Mouse (Mus musculus): ENCODE results near the gene Plce1. TPM values are rescaled to one million over a fixed set of nuclear protein-coding genes. Genes with fewer than 3 reads are reported as not detected.

The Plce1 gene
- polyA plus RNA-seq, 2 experiments = 0.21 to 0.50 TPM

DNA sequence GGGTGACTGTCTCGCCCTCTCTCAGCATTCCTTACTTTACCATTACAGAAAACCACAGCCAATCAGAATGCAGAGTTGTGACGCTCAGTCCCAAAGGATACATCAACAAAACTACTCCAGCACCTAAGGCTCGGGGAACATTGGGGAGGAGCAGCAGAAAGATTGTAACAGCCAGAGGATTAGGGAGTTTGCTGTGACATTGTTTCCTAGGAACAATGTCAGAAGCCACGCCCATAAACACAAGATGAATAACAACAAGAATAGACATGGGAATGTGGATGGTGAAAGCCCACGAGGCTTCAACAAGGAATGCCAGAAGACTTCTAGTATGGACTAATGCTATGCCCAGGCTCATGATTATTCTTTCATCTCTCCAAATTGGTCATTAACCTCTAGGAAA is 277.1 kb downstream of the Plce1 start:
- H3K4me2 ChIP-seq (ENCODE audit: low read depth) = no peak overlapping the region
- no peaks in the 10 kb centered on the region for H3K9me3 ChIP-seq (ENCODE audit: control insufficient read depth, low read length)
- no peaks in the 10 kb centered on the region for H3K4me1 ChIP-seq (replicated peaks; ENCODE audit: control insufficient read depth in 2 of 2, insufficient read depth in 2 of 2, low read length in 1 of 2)
- no peak overlapping the region for H3K27ac ChIP-seq
- no peaks in the 10 kb centered on the region for H3K27me3 ChIP-seq (ENCODE audit: control insufficient read depth, insufficient read depth, low read length)
- WGBS (ENCODE audit: insufficient replicate concordance) = 51% methylated on average over 5 of the region's 5 CpGs
- H3K9ac ChIP-seq (replicated peaks) = no peak overlapping the region
- DNase-seq (ENCODE audit: low read depth in 3 of 3, low spot score in 3 of 3) (no peak), ATAC-seq (ENCODE audit: insufficient read depth) (no peak)
- TF ChIP-seq CTCF (IDR thresholded peaks at IDR 0.05; ENCODE audit: low read depth) = no peak
- TF ChIP-seq EP300 (IDR thresholded peaks at IDR 0.05; ENCODE audit: low read depth) = no peak
- H3K4me3 ChIP-seq (ENCODE audit: insufficient read depth in 1 of 2, low read depth in 2 of 2, low read length in 2 of 2) = no peak overlapping the region
- no peaks in the 10 kb centered on the region for H3K36me3 ChIP-seq (replicated peaks; ENCODE audit: control insufficient read depth, insufficient read depth, low read depth)

DNA sequence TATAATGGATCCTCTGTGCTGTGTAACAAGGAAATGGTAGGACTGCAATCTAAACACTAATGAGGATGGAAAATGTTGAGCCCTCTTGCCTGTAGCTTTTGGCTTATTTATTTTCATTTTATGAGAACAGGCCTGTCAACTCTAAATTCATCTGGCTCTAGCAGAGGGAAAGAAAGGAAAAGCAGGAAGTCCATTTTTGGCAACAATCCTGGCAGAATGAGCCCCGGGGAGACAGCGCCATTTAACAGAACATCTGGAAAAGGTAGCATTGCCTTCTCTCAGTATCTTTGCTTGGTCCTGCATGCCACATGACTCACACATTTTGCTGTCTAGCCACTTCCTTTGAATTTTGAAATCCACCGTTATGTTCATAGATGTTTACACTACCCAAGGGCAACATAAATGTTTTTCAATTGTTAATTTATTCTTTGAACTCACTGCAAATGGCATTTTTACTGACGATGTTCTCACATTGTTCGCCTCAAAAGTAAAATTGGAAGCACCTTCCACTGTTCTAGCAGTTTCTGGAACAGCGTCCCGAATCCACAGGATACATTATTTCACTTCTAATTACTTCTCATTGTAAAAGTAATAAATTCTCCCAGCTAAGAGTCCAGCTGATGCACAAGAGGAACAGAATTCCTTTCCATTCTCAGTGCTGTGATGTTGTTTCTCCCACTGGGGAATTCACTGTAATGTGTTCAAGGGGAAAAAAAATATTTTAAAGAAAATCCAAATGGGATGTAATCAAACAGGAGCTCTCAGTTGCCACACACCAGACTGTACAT is 278.0 kb downstream of the Plce1 start:
- Histone ChIP-seq H3K9me3 (ENCODE audit: control insufficient read depth, low read length) (no peaks in the 10 kb centered on the region), H3K36me3 (replicated peaks; ENCODE audit: control insufficient read depth, insufficient read depth, low read depth) (no peaks in the 10 kb centered on the region), H3K27ac (no peak overlapping the region), H3K9ac (replicated peaks) (no peak overlapping the region), H3K27me3 (ENCODE audit: control insufficient read depth, insufficient read depth, low read length) (no peaks in the 10 kb centered on the region), H3K4me2 (ENCODE audit: low read depth) (no peak overlapping the region), H3K4me3 (ENCODE audit: insufficient read depth in 1 of 2, low read depth in 2 of 2, low read length in 2 of 2) (no peak overlapping the region), H3K4me1 (replicated peaks; ENCODE audit: control insufficient read depth in 2 of 2, insufficient read depth in 2 of 2, low read length in 1 of 2) (no peaks in the 10 kb centered on the region)
- WGBS (ENCODE audit: insufficient replicate concordance) = 50% methylated on average over 7 of the region's 7 CpGs
- DNase-seq (ENCODE audit: low read depth in 3 of 3, low spot score in 3 of 3) = no peak
- TF ChIP-seq EP300 (IDR thresholded peaks at IDR 0.05; ENCODE audit: low read depth) (no peak), CTCF (IDR thresholded peaks at IDR 0.05; ENCODE audit: low read depth) (no peak)
- ATAC-seq (ENCODE audit: insufficient read depth) = no peak

DNA sequence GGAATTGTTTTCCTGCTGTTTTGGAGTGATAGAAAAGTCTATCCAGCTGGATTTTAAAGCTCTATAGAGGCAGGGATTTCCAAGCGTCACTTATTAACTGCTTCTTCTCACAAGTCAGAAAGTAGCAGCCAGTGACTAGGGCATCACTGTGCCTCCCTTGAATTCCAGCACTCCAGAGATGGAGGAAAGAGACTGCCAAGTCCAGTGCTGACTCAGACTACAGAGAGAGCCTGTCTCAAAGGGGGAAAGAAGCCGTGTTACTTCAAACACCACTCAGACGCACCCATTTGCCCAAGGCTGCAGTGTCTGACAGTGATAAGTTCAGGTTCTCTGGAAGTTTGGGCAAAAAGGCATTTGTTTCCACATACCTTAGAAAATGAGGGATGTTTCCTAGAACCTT is 279.5 kb downstream of the Plce1 start:
- Histone ChIP-seq H3K9ac (replicated peaks) (no peak overlapping the region), H3K4me2 (ENCODE audit: low read depth) (no peak overlapping the region), H3K36me3 (replicated peaks; ENCODE audit: control insufficient read depth, insufficient read depth, low read depth) (no peaks in the 10 kb centered on the region), H3K27me3 (ENCODE audit: control insufficient read depth, insufficient read depth, low read length) (no peaks in the 10 kb centered on the region), H3K9me3 (ENCODE audit: control insufficient read depth, low read length) (no peaks in the 10 kb centered on the region), H3K4me1 (replicated peaks; ENCODE audit: control insufficient read depth in 2 of 2, insufficient read depth in 2 of 2, low read length in 1 of 2) (no peaks in the 10 kb centered on the region), H3K4me3 (ENCODE audit: insufficient read depth in 1 of 2, low read depth in 2 of 2, low read length in 2 of 2) (no peak overlapping the region), H3K27ac (no peak overlapping the region)
- DNase-seq (ENCODE audit: low read depth in 3 of 3, low spot score in 3 of 3) = no peak
- WGBS (ENCODE audit: insufficient replicate concordance) = 67% methylated on average over 3 of the region's 3 CpGs
- ATAC-seq (ENCODE audit: insufficient read depth) = no peak
- TF ChIP-seq CTCF (IDR thresholded peaks at IDR 0.05; ENCODE audit: low read depth) (no peak), EP300 (IDR thresholded peaks at IDR 0.05; ENCODE audit: low read depth) (no peak)

DNA sequence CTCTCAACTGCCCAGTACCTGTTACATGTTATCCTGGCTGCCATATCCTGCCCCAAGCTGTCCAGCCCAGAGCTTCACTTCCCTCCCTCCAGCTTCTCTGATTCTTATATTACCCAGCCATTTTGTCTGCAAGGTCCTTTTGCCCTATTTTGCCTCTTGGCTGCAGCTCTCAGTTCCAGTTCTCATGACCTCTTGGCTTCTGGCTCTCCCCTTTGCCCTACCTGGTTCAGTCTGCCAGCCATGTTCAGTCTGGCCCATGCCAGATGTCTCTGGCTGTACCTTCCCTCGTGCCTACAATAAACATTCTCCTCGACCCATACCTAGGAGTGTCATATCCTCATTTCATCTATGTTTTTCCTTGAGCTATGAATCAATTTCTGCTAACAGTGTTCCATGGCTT is 285.4 kb downstream of the Plce1 start:
- 65% methylated on average over 2 of the region's 2 CpGs for WGBS (ENCODE audit: insufficient replicate concordance)
- Histone ChIP-seq H3K9ac (replicated peaks) (no peak overlapping the region), H3K27me3 (ENCODE audit: control insufficient read depth, insufficient read depth, low read length) (no peaks in the 10 kb centered on the region), H3K9me3 (ENCODE audit: control insufficient read depth, low read length) (no peaks in the 10 kb centered on the region), H3K4me1 (replicated peaks; ENCODE audit: control insufficient read depth in 2 of 2, insufficient read depth in 2 of 2, low read length in 1 of 2) (no peaks in the 10 kb centered on the region), H3K27ac (no peak overlapping the region), H3K36me3 (replicated peaks; ENCODE audit: control insufficient read depth, insufficient read depth, low read depth) (no peaks in the 10 kb centered on the region), H3K4me3 (ENCODE audit: insufficient read depth in 1 of 2, low read depth in 2 of 2, low read length in 2 of 2) (no peak overlapping the region), H3K4me2 (ENCODE audit: low read depth) (no peak overlapping the region)
- DNase-seq (ENCODE audit: low read depth in 3 of 3, low spot score in 3 of 3) = no peak
- no peak for ATAC-seq (ENCODE audit: insufficient read depth)
- no peak for TF ChIP-seq CTCF (IDR thresholded peaks at IDR 0.05; ENCODE audit: low read depth)
- no peak for TF ChIP-seq EP300 (IDR thresholded peaks at IDR 0.05; ENCODE audit: low read depth)

DNA sequence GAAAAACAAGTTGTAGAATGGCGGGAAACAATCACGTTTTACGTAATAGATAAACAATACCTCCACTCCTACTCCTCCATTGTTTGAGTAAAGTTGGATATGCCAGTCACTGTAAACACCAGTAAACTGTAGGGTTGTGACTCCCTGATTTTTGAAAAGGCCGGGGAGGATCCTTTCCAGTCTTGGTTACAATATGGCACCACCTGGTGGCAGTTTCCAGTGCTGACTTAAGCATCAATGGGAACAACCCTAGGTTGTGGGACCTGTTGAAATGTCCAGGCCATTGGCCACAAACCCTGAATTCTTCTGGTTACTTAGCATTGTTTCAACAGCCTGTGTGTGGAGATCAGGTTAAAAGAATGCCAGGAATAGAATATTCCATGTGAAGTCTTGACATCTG is 294.6 kb downstream of the Plce1 start:
- DNase-seq (ENCODE audit: low read depth in 3 of 3, low spot score in 3 of 3) (peak in 2 of 3 experiments; percentile 1 to 3), ATAC-seq (ENCODE audit: insufficient read depth) (no peak)
- Histone ChIP-seq H3K27me3 (ENCODE audit: control insufficient read depth, insufficient read depth, low read length) (no peaks in the 10 kb centered on the region), H3K4me3 (ENCODE audit: insufficient read depth in 1 of 2, low read depth in 2 of 2, low read length in 2 of 2) (no peak overlapping the region), H3K4me1 (replicated peaks; ENCODE audit: control insufficient read depth in 2 of 2, insufficient read depth in 2 of 2, low read length in 1 of 2) (no peaks in the 10 kb centered on the region), H3K9ac (replicated peaks) (no peak overlapping the region), H3K4me2 (ENCODE audit: low read depth) (no peak overlapping the region), H3K36me3 (replicated peaks; ENCODE audit: control insufficient read depth, insufficient read depth, low read depth) (no peaks in the 10 kb centered on the region), H3K27ac (no peak overlapping the region), H3K9me3 (ENCODE audit: control insufficient read depth, low read length) (no peaks in the 10 kb centered on the region)
- TF ChIP-seq CTCF (IDR thresholded peaks at IDR 0.05; ENCODE audit: low read depth) (peak; percentile 44), EP300 (IDR thresholded peaks at IDR 0.05; ENCODE audit: low read depth) (no peak)
- WGBS (ENCODE audit: insufficient replicate concordance) = 50% methylated on average over 4 of the region's 4 CpGs

All from liver, embryonic 14.5 days (tissue).